Mouse (Mus musculus): Measurements from ENCODE around the gene Msln. TPM values are rescaled to one million over a fixed set of nuclear protein-coding genes. Genes with fewer than 3 reads are reported as not detected.

The Msln gene
- total and polyA plus RNA-seq, 3 experiments, result not detected

- no peak overlapping the region for H3K4me3 ChIP-seq (ENCODE audit: control insufficient read depth in 1 of 2, insufficient read depth in 1 of 2, low read depth in 2 of 2, low read length in 2 of 2)
- peaks cover 0 to 1% of the 10 kb centered on the region in 2 experiments; a peak in 1 of 4 replicates for H3K27me3 ChIP-seq (ENCODE audit: control insufficient read depth in 1 of 2, insufficient read depth in 2 of 2, low read length in 2 of 2)
- no peak overlapping the region for H3K27ac ChIP-seq (ENCODE audit: control insufficient read depth, low read depth, low read length)
- TF ChIP-seq RAD21 (IDR thresholded peaks at IDR 0.05; ENCODE audit: low read depth, low read length) (no peak), USF1 (IDR thresholded peaks at IDR 0.05; ENCODE audit: low read depth, low read length) (no peak), ELF1 (IDR thresholded peaks at IDR 0.05; ENCODE audit: low read depth, low read length) (no peak)
- H3K4me1 ChIP-seq (ENCODE audit: control insufficient read depth in 1 of 2, insufficient read depth in 2 of 2, low read length in 2 of 2), result no peaks in the 10 kb centered on the region
- DNase-seq (ENCODE audit: low read depth, low spot score), result no peak
- no peaks in the 10 kb centered on the region for H3K9me3 ChIP-seq (replicated peaks; ENCODE audit: insufficient read depth, low read length)
- H3K79me2 ChIP-seq (ENCODE audit: control insufficient read depth, insufficient read depth, low read length, poor library complexity), result no peaks in the 10 kb centered on the region
- H3K9ac ChIP-seq (ENCODE audit: control insufficient read depth, low read depth, low read length, poor library complexity, severe bottlenecking), result no peak overlapping the region
- no peaks in the 10 kb centered on the region for H3K36me3 ChIP-seq (ENCODE audit: control insufficient read depth in 1 of 2, insufficient read depth in 2 of 2, low read length in 2 of 2)
Measured at GRCm38 (mm10) chr17:25751446-25751845, 2.7 kb downstream of the Msln start.

GRCm38 (mm10) chr17:25749314-25749713 is 4.9 kb downstream of the Msln start:
- Histone ChIP-seq H3K27ac (ENCODE audit: control insufficient read depth, low read depth, low read length) (no peak overlapping the region), H3K9me3 (replicated peaks; ENCODE audit: insufficient read depth, low read length) (no peaks in the 10 kb centered on the region), H3K79me2 (ENCODE audit: control insufficient read depth, insufficient read depth, low read length, poor library complexity) (no peaks in the 10 kb centered on the region), H3K4me3 (ENCODE audit: control insufficient read depth in 1 of 2, insufficient read depth in 1 of 2, low read depth in 2 of 2, low read length in 2 of 2) (no peak overlapping the region), H3K4me1 (ENCODE audit: control insufficient read depth in 1 of 2, insufficient read depth in 2 of 2, low read length in 2 of 2) (no peaks in the 10 kb centered on the region), H3K36me3 (ENCODE audit: control insufficient read depth in 1 of 2, insufficient read depth in 2 of 2, low read length in 2 of 2) (no peaks in the 10 kb centered on the region), H3K27me3 (ENCODE audit: control insufficient read depth in 1 of 2, insufficient read depth in 2 of 2, low read length in 2 of 2) (peaks cover 0 to 1% of the 10 kb centered on the region in 2 experiments; a peak in 1 of 4 replicates), H3K9ac (ENCODE audit: control insufficient read depth, low read depth, low read length, poor library complexity, severe bottlenecking) (no peak overlapping the region)
- DNase-seq (ENCODE audit: low read depth, low spot score), result no peak
- no peak for TF ChIP-seq NRF1 (IDR thresholded peaks at IDR 0.05; ENCODE audit: insufficient read depth, low read depth, low read length, poor library complexity, severe bottlenecking)
- TF ChIP-seq SMC3 (IDR thresholded peaks at IDR 0.05; ENCODE audit: low read depth, low read length), result no peak
- TF ChIP-seq UBTF (IDR thresholded peaks at IDR 0.05; ENCODE audit: borderline replicate concordance, insufficient read depth, low read depth, low read length), result no peak
- no peak for TF ChIP-seq RAD21 (IDR thresholded peaks at IDR 0.05; ENCODE audit: low read depth, low read length)
- TF ChIP-seq USF1 (IDR thresholded peaks at IDR 0.05; ENCODE audit: low read depth, low read length), result no peak
- TF ChIP-seq HCFC1 (IDR thresholded peaks at IDR 0.05; ENCODE audit: low read depth, low read length), result no peak
- TF ChIP-seq KAT2A (conservative IDR thresholded peaks at IDR 0.05; ENCODE audit: low read depth, low read length), result no peak
- no peak for TF ChIP-seq CHD1 (IDR thresholded peaks at IDR 0.05; ENCODE audit: low read depth, low read length)
- TF ChIP-seq SIN3A (IDR thresholded peaks at IDR 0.05; ENCODE audit: low read length), result no peak
- TF ChIP-seq CTCF (IDR thresholded peaks at IDR 0.05 in 2 of 3, conservative IDR thresholded peaks at IDR 0.05 in 1 of 3; ENCODE audit: control insufficient read depth in 1 of 3, insufficient read depth in 1 of 3, low read depth in 2 of 3, low read length in 3 of 3, poor library complexity in 1 of 3, severe bottlenecking in 1 of 3), result no peak
- no peak for TF ChIP-seq MYC (IDR thresholded peaks at IDR 0.05; ENCODE audit: low read depth, low read length)
- TF ChIP-seq ZKSCAN1 (IDR thresholded peaks at IDR 0.05; ENCODE audit: low read depth, low read length), result no peak
- no peak for TF ChIP-seq POLR2AphosphoS5 (IDR thresholded peaks at IDR 0.05; ENCODE audit: borderline replicate concordance, low read depth, low read length)
- no peak for TF ChIP-seq ZMIZ1 (IDR thresholded peaks at IDR 0.05; ENCODE audit: low read depth, low read length)
- no peak for TF ChIP-seq GATA1 (IDR thresholded peaks at IDR 0.05; ENCODE audit: low read depth, low read length)
- TF ChIP-seq USF2 (IDR thresholded peaks at IDR 0.05; ENCODE audit: borderline replicate concordance in 1 of 2, insufficient read depth in 1 of 2, low read depth in 1 of 2, low read length in 2 of 2), result no peak
- TF ChIP-seq MXI1 (IDR thresholded peaks at IDR 0.05; ENCODE audit: low read depth, low read length), result no peak
- no peak for TF ChIP-seq TCF12 (IDR thresholded peaks at IDR 0.05; ENCODE audit: low read depth, low read length)
